Mouse (Mus musculus) CH12.LX (cell line): ENCODE data around the gene Sertad1. TPM values are rescaled to one million over a fixed set of nuclear protein-coding genes. Genes with fewer than 3 reads are reported as not detected.

ENCODE experiments used
- DNase-seq: peaks from one replicate; pipeline ENCODE4 v3.0.0-alpha.2; 2013; ENCODE audit errors: extremely low read depth
- H3K27ac ChIP-seq: 2 replicates; pipeline ENCODE4 v1.5.1; 2012; ENCODE audit warnings: low read depth, mild to moderate bottlenecking, control low read depth, moderate library complexity; ENCODE audit not compliant: insufficient read depth
- H3K27me3 ChIP-seq: replicated peaks from 2 replicates; pipeline ENCODE3; 2012; ENCODE audit warnings: inconsistent platforms
- H3K36me3 ChIP-seq, 2 experiments: replicated peaks in 1 of 2; 2 replicates each; pipeline versions ENCODE3 to v1.6.1; 2012; ENCODE audit warnings: inconsistent platforms in 1 of 2, low read length in 1 of 2, mild to moderate bottlenecking in 1 of 2, mixed read lengths in 1 of 2, moderate library complexity in 1 of 2; ENCODE audit not compliant: control insufficient read depth in 1 of 2, insufficient read depth in 1 of 2
- H3K4me1 ChIP-seq, 2 experiments: 2 replicates each; pipeline ENCODE4 v1.6.1; 2012; ENCODE audit warnings: inconsistent platforms in 1 of 2, moderate library complexity in 1 of 2; ENCODE audit not compliant: insufficient read depth in 2 of 2, control insufficient read depth in 1 of 2
- H3K4me2 ChIP-seq: 2 replicates; pipeline ENCODE4 v1.6.1; 2012; ENCODE audit warnings: low read depth, mild to moderate bottlenecking, control low read depth; ENCODE audit not compliant: poor library complexity, insufficient read depth, severe bottlenecking
- H3K4me3 ChIP-seq, 3 experiments: fragments of 150-350 bp in 1 of 3; sonication (generic) in 1 of 3; replicated peaks in 1 of 3; 2 replicates each; pipeline versions ENCODE3 to v1.5.1; 2011 to 2012; ENCODE audit warnings: low read depth in 2 of 3, low read length in 2 of 3, mild to moderate bottlenecking in 2 of 3, moderate library complexity in 2 of 3, control low read depth in 1 of 3, improper control_type of control experiment in 1 of 3, inconsistent platforms in 1 of 3, mixed read lengths in 1 of 3; ENCODE audit not compliant: poor library complexity in 1 of 3
- H3K79me2 ChIP-seq: replicated peaks from 2 replicates; pipeline ENCODE4 v1.6.1; 2012; ENCODE audit warnings: mild to moderate bottlenecking, moderate library complexity; ENCODE audit not compliant: control insufficient read depth, poor library complexity, insufficient read depth, severe bottlenecking; ENCODE audit errors: extremely low read depth
- H3K9ac ChIP-seq: 2 replicates; pipeline ENCODE4 v1.6.1; 2012; ENCODE audit warnings: low read depth, mild to moderate bottlenecking, control low read depth, moderate library complexity; ENCODE audit not compliant: insufficient read depth
- H3K9me3 ChIP-seq: replicated peaks from 2 replicates; pipeline ENCODE3; 2012; ENCODE audit warnings: low read length, inconsistent platforms, mixed read lengths
- BHLHE40 ChIP-seq: IDR thresholded peaks from 2 replicates; pipeline ENCODE4 v1.6.1; 2011; ENCODE audit warnings: mild to moderate bottlenecking, low read depth, low read length, improper control_type of control experiment
- CHD1 ChIP-seq: IDR thresholded peaks from 2 replicates; pipeline ENCODE4 v1.6.1; 2012; ENCODE audit warnings: low read depth, low read length, improper control_type of control experiment, inconsistent platforms
- CHD2 ChIP-seq: IDR thresholded peaks from 2 replicates; pipeline ENCODE4 v1.6.1; 2011; ENCODE audit warnings: low read length, improper control_type of control experiment
- CTCF ChIP-seq, 2 experiments: IDR thresholded peaks in 1 of 2; conservative IDR thresholded peaks in 1 of 2; 2 replicates each; pipeline ENCODE4 v1.5.1; 2011 to 2012; ENCODE audit warnings: low read depth in 2 of 2, low read length in 2 of 2, improper control_type of control experiment in 1 of 2, inconsistent platforms in 1 of 2, mild to moderate bottlenecking in 1 of 2, moderate library complexity in 1 of 2
- E2F4 ChIP-seq: IDR thresholded peaks from 2 replicates; pipeline ENCODE4 v1.6.1; 2011; ENCODE audit warnings: low read depth, low read length, improper control_type of control experiment; ENCODE audit not compliant: insufficient replicate concordance
- ELF1 ChIP-seq: IDR thresholded peaks from 2 replicates; pipeline ENCODE4 v1.6.1; 2014; ENCODE audit warnings: low read depth, mild to moderate bottlenecking, inconsistent platforms, low read length, improper control_type of control experiment
- EP300 ChIP-seq: IDR thresholded peaks from 2 replicates; pipeline ENCODE4 v1.6.1; 2011; ENCODE audit warnings: low read length, improper control_type of control experiment
- ETS1 ChIP-seq: conservative IDR thresholded peaks from 2 replicates; pipeline ENCODE4 v1.6.1; 2012; ENCODE audit warnings: low read depth, mild to moderate bottlenecking, inconsistent platforms, low read length, improper control_type of control experiment, moderate library complexity
- GABPA ChIP-seq: IDR thresholded peaks from 2 replicates; pipeline ENCODE4 v1.6.1; 2012; ENCODE audit warnings: low read depth, low read length, improper control_type of control experiment, inconsistent platforms; ENCODE audit not compliant: insufficient replicate concordance
- HCFC1 ChIP-seq: IDR thresholded peaks from 2 replicates; pipeline ENCODE4 v1.6.1; 2012; ENCODE audit warnings: low read depth, mild to moderate bottlenecking, inconsistent platforms, low read length, improper control_type of control experiment
- IRF4 ChIP-seq: IDR thresholded peaks from 2 replicates; pipeline ENCODE4 v1.6.1; 2014; ENCODE audit warnings: low read depth, mild to moderate bottlenecking, inconsistent platforms, low read length, improper control_type of control experiment
- JUN ChIP-seq: IDR thresholded peaks from 2 replicates; pipeline ENCODE4 v1.6.1; 2011; ENCODE audit warnings: low read depth, mild to moderate bottlenecking, low read length, improper control_type of control experiment, moderate library complexity; ENCODE audit not compliant: insufficient read depth
- JUND ChIP-seq: conservative IDR thresholded peaks from 2 replicates; pipeline ENCODE4 v1.6.1; 2011; ENCODE audit warnings: low read depth, low read length, improper control_type of control experiment
- KAT2A ChIP-seq: IDR thresholded peaks from 2 replicates; pipeline ENCODE4 v1.6.1; 2012; ENCODE audit warnings: low read length, improper control_type of control experiment, inconsistent platforms; ENCODE audit not compliant: insufficient replicate concordance
- MAFK ChIP-seq: IDR thresholded peaks from 2 replicates; pipeline ENCODE4 v1.6.1; 2011; ENCODE audit warnings: low read length, improper control_type of control experiment; ENCODE audit not compliant: insufficient replicate concordance
- MAX ChIP-seq: IDR thresholded peaks from 2 replicates; pipeline ENCODE4 v1.6.1; 2011; ENCODE audit warnings: low read length, improper control_type of control experiment
- MAZ ChIP-seq: IDR thresholded peaks from 2 replicates; pipeline ENCODE4 v1.6.1; 2012; ENCODE audit warnings: low read depth, mild to moderate bottlenecking, inconsistent platforms, low read length, improper control_type of control experiment, moderate library complexity
- MEF2A ChIP-seq: IDR thresholded peaks from 2 replicates; pipeline ENCODE4 v1.6.1; 2014; ENCODE audit warnings: low read depth, mild to moderate bottlenecking, inconsistent platforms, low read length, improper control_type of control experiment, borderline replicate concordance
- MXI1 ChIP-seq: IDR thresholded peaks from 2 replicates; pipeline ENCODE4 v1.6.1; 2011; ENCODE audit warnings: mild to moderate bottlenecking, low read depth, low read length, improper control_type of control experiment
- MYC ChIP-seq: IDR thresholded peaks from 2 replicates; pipeline ENCODE4 v1.6.1; 2011; ENCODE audit warnings: low read depth, mild to moderate bottlenecking, improper control_type of control experiment, low read length
- NELFE ChIP-seq: IDR thresholded peaks from 2 replicates; pipeline ENCODE4 v1.6.1; 2011; ENCODE audit warnings: low read depth, low read length, improper control_type of control experiment
- NRF1 ChIP-seq: IDR thresholded peaks from 2 replicates; pipeline ENCODE4 v1.6.1; 2014; ENCODE audit warnings: low read depth, mild to moderate bottlenecking, inconsistent platforms, low read length, improper control_type of control experiment, moderate library complexity
- PAX5 ChIP-seq: IDR thresholded peaks from 2 replicates; pipeline ENCODE4 v1.6.1; 2012; ENCODE audit warnings: low read length, inconsistent platforms, mixed read lengths
- POLR2A ChIP-seq: IDR thresholded peaks from 2 replicates; pipeline ENCODE4 v1.6.1; 2011; ENCODE audit warnings: low read depth, mild to moderate bottlenecking, improper control_type of control experiment, low read length
- POLR2AphosphoS2 ChIP-seq: IDR thresholded peaks from 2 replicates; pipeline ENCODE4 v1.6.1; 2011; ENCODE audit warnings: low read depth, low read length, improper control_type of control experiment
- RAD21 ChIP-seq: IDR thresholded peaks from 2 replicates; pipeline ENCODE4 v1.6.1; 2011; ENCODE audit warnings: low read depth, mild to moderate bottlenecking, low read length, improper control_type of control experiment, moderate library complexity
- RCOR1 ChIP-seq: conservative IDR thresholded peaks from 2 replicates; pipeline ENCODE4 v1.6.1; 2012; ENCODE audit warnings: low read depth, mild to moderate bottlenecking, inconsistent platforms, low read length, improper control_type of control experiment
- SIN3A ChIP-seq: IDR thresholded peaks from 2 replicates; pipeline ENCODE4 v1.6.1; 2012; ENCODE audit warnings: low read length, improper control_type of control experiment, inconsistent platforms
- SMC3 ChIP-seq: IDR thresholded peaks from 2 replicates; pipeline ENCODE4 v1.6.1; 2011; ENCODE audit warnings: low read depth, low read length, improper control_type of control experiment
- TBP ChIP-seq: conservative IDR thresholded peaks from 2 replicates; pipeline ENCODE4 v1.6.1; 2011; ENCODE audit warnings: low read depth, low read length, improper control_type of control experiment
- TCF12 ChIP-seq: IDR thresholded peaks from 2 replicates; pipeline ENCODE4 v1.6.1; 2014; ENCODE audit warnings: low read depth, mild to moderate bottlenecking, inconsistent platforms, low read length, improper control_type of control experiment
- UBTF ChIP-seq: IDR thresholded peaks from 2 replicates; pipeline ENCODE4 v1.6.1; 2012; ENCODE audit warnings: low read depth, mild to moderate bottlenecking, inconsistent platforms, low read length, improper control_type of control experiment, moderate library complexity
- USF1 ChIP-seq: IDR thresholded peaks from 2 replicates; pipeline ENCODE4 v1.6.1; 2014; ENCODE audit warnings: low read depth, mild to moderate bottlenecking, inconsistent platforms, low read length, improper control_type of control experiment
- USF2 ChIP-seq: conservative IDR thresholded peaks from 2 replicates; pipeline ENCODE4 v1.6.1; 2011; ENCODE audit warnings: low read depth, low read length, improper control_type of control experiment
- ZC3H11A ChIP-seq: IDR thresholded peaks from 2 replicates; pipeline ENCODE4 v1.6.1; 2012; ENCODE audit warnings: low read depth, mild to moderate bottlenecking, inconsistent platforms, low read length, improper control_type of control experiment
- ZKSCAN1 ChIP-seq: IDR thresholded peaks from 2 replicates; pipeline ENCODE4 v1.6.1; 2012; ENCODE audit warnings: low read depth, inconsistent platforms, low read length, improper control_type of control experiment, borderline replicate concordance
- ZMIZ1 ChIP-seq: IDR thresholded peaks from 2 replicates; pipeline ENCODE4 v1.6.1; 2012; ENCODE audit warnings: low read depth, mild to moderate bottlenecking, inconsistent platforms, low read length, improper control_type of control experiment
- ZNF384 ChIP-seq: IDR thresholded peaks from 2 replicates; pipeline ENCODE4 v1.6.1; 2012; ENCODE audit warnings: low read depth, low read length, improper control_type of control experiment, inconsistent platforms
- dilution Hi-C: fragments of 300-500 bp; cut with MboI; formaldehyde crosslinking; loops from 2 replicates; pipeline ENCODE4 v1.14.3; 2020; ENCODE audit warnings: low sequenced_read_pairs; ENCODE audit not compliant: extremely low pct_unique_long_range_greater_than_20kb, extremely low pct_ligation_motif_present
- in situ Hi-C: fragments of 300-500 bp; cut with MboI; formaldehyde crosslinking; loops from 3 replicates; pipeline ENCODE4 v1.14.3; 2019; ENCODE audit warnings: low sequenced_read_pairs, low pct_ligation_motif_present, low pct_unique_long_range_greater_than_20kb, mixed read lengths
- polyA plus RNA-seq: library from polyadenylated mRNA; unstranded; fragments of >175 nt; gene quantifications from 2 replicates; pipeline ENCODE4 v1.2.1, GENCODE M21; 2012; ENCODE audit warnings: low read depth; ENCODE audit not compliant: insufficient read length
- total RNA-seq, 2 experiments: library from RNA; depleted of rRNA; stranded (reverse); fragments of 300-350 nt in 1 of 2; fragments of >200 nt in 1 of 2; gene quantifications; 2 replicates each; pipeline ENCODE4 v1.2.3; 2012 to 2014

Gene Sertad1
- total and polyA plus RNA-seq, 3 experiments, result 5.0 to 9.1 (median 8.3) TPM

- TF ChIP-seq PAX5, result no peak
- peak; percentile 67; the same call in 1 of the 2 replicates for TF ChIP-seq RCOR1
- TF ChIP-seq IRF4, result 0 out of 2 replicates have a peak, but pooled peaks have one; percentile 24
- no peak; the same call in 1 of the 2 replicates for TF ChIP-seq RAD21
- no peak for TF ChIP-seq NRF1
- no peak for TF ChIP-seq BHLHE40
- no peak for TF ChIP-seq POLR2AphosphoS2
- peak; percentile 52; the same call in 1 of the 2 replicates for TF ChIP-seq MAX
- TF ChIP-seq E2F4, result no peak
- no peak for TF ChIP-seq CHD2
- TF ChIP-seq HCFC1, result no peak
- TF ChIP-seq USF2, result no peak
- no peak for TF ChIP-seq MAZ
- TF ChIP-seq TBP, result no peak
- no peak; the same call in 1 of the 2 replicates for TF ChIP-seq MEF2A
- no peak for TF ChIP-seq ZKSCAN1
- no peak for TF ChIP-seq JUND
- TF ChIP-seq EP300, result no peak; the same call in none of the 2 replicates
- TF ChIP-seq ZNF384, result peak; percentile 93
- TF ChIP-seq SIN3A, result peak; percentile 86
- TF ChIP-seq NELFE, result no peak
- TF ChIP-seq TCF12, result no peak
- no peak for TF ChIP-seq USF1
- TF ChIP-seq UBTF, result no peak
- peak; percentile 63 for TF ChIP-seq MXI1
- TF ChIP-seq MAFK, result no peak
- TF ChIP-seq MYC, result no peak
- TF ChIP-seq GABPA, result no peak
- no peak for TF ChIP-seq ZC3H11A
- TF ChIP-seq CTCF (conservative IDR thresholded peaks at IDR 0.05 in 1 of 2, IDR thresholded peaks at IDR 0.05 in 1 of 2; ENCODE audit: low read depth in 2 of 2, low read length in 2 of 2), result no peak
- no peak for TF ChIP-seq POLR2A
- TF ChIP-seq ELF1, result no peak
- TF ChIP-seq SMC3, result no peak
- TF ChIP-seq ZMIZ1, result no peak
- TF ChIP-seq ETS1, result no peak; the same call in 1 of the 2 replicates
- TF ChIP-seq KAT2A, result 0 out of 2 replicates have a peak, but pooled peaks have one; percentile 34
- peak; percentile 56; the same call in 1 of the 2 replicates for TF ChIP-seq CHD1
- no peak for TF ChIP-seq JUN
- peak overlapping the region; percentile 77 for H3K9ac ChIP-seq
- H3K27me3 ChIP-seq, result no peaks in the 10 kb centered on the region
- peaks cover 0 to 10% of the 10 kb centered on the region in 2 experiments for H3K36me3 ChIP-seq
- H3K4me2 ChIP-seq, result peak overlapping the region; percentile 69
- peak; percentile 47 for DNase-seq
- peak overlapping the region; percentile 31; the same call in 1 of the 2 replicates for H3K27ac ChIP-seq
- no peaks in the 10 kb centered on the region for H3K79me2 ChIP-seq
- no peaks in the 10 kb centered on the region for H3K9me3 ChIP-seq
- dilution Hi-C loops, result no loop called here
- peak overlapping the region; percentile 38 to 59 (median 56) for H3K4me3 ChIP-seq
- in situ Hi-C loops, result no loop called here
- H3K4me1 ChIP-seq, result peaks cover 5 to 43% of the 10 kb centered on the region in 2 experiments
Observed at GRCm38 (mm10) chr7:27486102-27486769, 474 bp upstream of the Sertad1 start.
